Mouse (Mus musculus) midbrain, embryonic 14.5 days (tissue): ENCODE measurements around the gene Cmklr1. TPM values are rescaled to one million over a fixed set of nuclear protein-coding genes. Genes with fewer than 3 reads are reported as not detected.

Experiments used
- ATAC-seq: fragments of 200-750 bp; cut with Nextera tagmentation; 2 replicates; pipeline ENCODE4 v1.8.0; 2017; ENCODE audit warnings: moderate number of reproducible peaks, moderate library complexity; ENCODE audit not compliant: low FRiP score, low TSS enrichment
- DNase-seq: peaks from one replicate; pipeline ENCODE4 v3.0.0-alpha.2; 2015
- H3K27ac ChIP-seq: fragments of 300-500 bp; sonication (generic); replicated peaks from 2 replicates; pipeline ENCODE4 v1.5.1; 2014; ENCODE audit warnings: mild to moderate bottlenecking, low read depth, low read length, moderate library complexity
- H3K27me3 ChIP-seq: fragments of 300-500 bp; sonication (generic); 2 replicates; pipeline ENCODE4 v1.6.1; 2014; ENCODE audit warnings: low read length, control low read depth, mixed read lengths; ENCODE audit not compliant: control insufficient read depth, insufficient read depth
- H3K36me3 ChIP-seq: fragments of 300-500 bp; sonication (generic); 2 replicates; pipeline ENCODE4 v1.6.1; 2014; ENCODE audit warnings: low read length, control low read depth; ENCODE audit not compliant: control insufficient read depth, insufficient read depth
- H3K4me1 ChIP-seq: fragments of 300-500 bp; sonication (generic); 2 replicates; pipeline ENCODE4 v1.6.1; 2014; ENCODE audit warnings: mild to moderate bottlenecking, antibody characterized with exemption, low read length, control low read depth; ENCODE audit not compliant: control insufficient read depth, insufficient read depth
- H3K4me2 ChIP-seq: fragments of 300-500 bp; sonication (generic); 2 replicates; pipeline ENCODE4 v1.6.1; 2014; ENCODE audit warnings: mild to moderate bottlenecking, low read length, moderate library complexity
- H3K4me3 ChIP-seq: fragments of 300-500 bp; sonication (generic); replicated peaks from 2 replicates; pipeline ENCODE4 v1.5.1; 2014; ENCODE audit warnings: low read depth, low read length
- H3K9ac ChIP-seq: fragments of 300-500 bp; sonication (generic); replicated peaks from 2 replicates; pipeline ENCODE4 v1.6.1; 2014; ENCODE audit warnings: mild to moderate bottlenecking, low read length, moderate library complexity
- H3K9me3 ChIP-seq: fragments of 300-500 bp; sonication (generic); 2 replicates; pipeline ENCODE4 v1.6.1; 2016; ENCODE audit warnings: low read length, control low read depth, mixed read lengths; ENCODE audit not compliant: control insufficient read depth
- WGBS: fragments of 180-500 bp; shearing (Covaris S2); extraction: QIAGEN DNeasy Blood & Tissue Kit; methylation state at CpG from one replicate; pipeline ENCODE4 v1.1.7; 2014; 5-methylcytosine and 5-hydroxymethylcytosine counted together
- polyA plus RNA-seq: library from polyadenylated mRNA; unstranded; fragments of >200 nt; fragmentation: Nextera tagmentation; extraction: Ambion mirVana; gene quantifications from 2 replicates; pipeline ENCODE4 v1.2.1, GENCODE M21; 2014

Cmklr1 gene
- polyA plus RNA-seq: 1.2 and 2.1 TPM in 2 replicates

GRCm38 (mm10) chr5:113650035-113650865, at the start of gene Cmklr1:
Gene Cmklr1 (minus strand): TSS chr5:113650426.
- Histone ChIP-seq H3K9ac (no peak within 1 kb of the TSS; the same call in 1 of the 2 replicates), H3K9me3 (no peaks in the 10 kb centered on the region), H3K27me3 (peaks cover 8% of the 10 kb centered on the region; the same call in 1 of the 2 replicates), H3K4me3 (0 out of 2 replicates have a peak within 1 kb of the TSS, but pooled peaks have one; percentile 2), H3K4me1 (no peaks in the 10 kb centered on the region; the same call in 1 of the 2 replicates), H3K36me3 (no peaks in the 10 kb centered on the region), H3K27ac (no peak within 1 kb of the TSS), H3K4me2 (peak within 1 kb of the TSS; percentile 19; the same call in 1 of the 2 replicates)
- ATAC-seq (no peak), DNase-seq (no peak)
- WGBS: 9% methylated on average over 30 of the region's 30 CpGs

- no peak for ATAC-seq
- H3K4me3 ChIP-seq: no peak overlapping the region
- peak; percentile 53 for DNase-seq
- H3K36me3 ChIP-seq: no peaks in the 10 kb centered on the region
- no peak overlapping the region for H3K9ac ChIP-seq
- WGBS: 45% methylated on average over 5 of the region's 5 CpGs
- H3K4me2 ChIP-seq: no peak overlapping the region
- H3K27ac ChIP-seq: 0 out of 2 replicates have a peak overlapping the region, but pooled peaks have one; percentile 20
- H3K27me3 ChIP-seq: no peaks in the 10 kb centered on the region
- H3K9me3 ChIP-seq: no peaks in the 10 kb centered on the region
- H3K4me1 ChIP-seq: peaks cover 12% of the 10 kb centered on the region
Measured at GRCm38 (mm10) chr5:113694415-113694814, 44.2 kb upstream of the Cmklr1 start.

GRCm38 (mm10) chr5:113694000-113694399, 43.8 kb upstream of the Cmklr1 start:
- no peak overlapping the region for H3K4me2 ChIP-seq
- 57% methylated on average over 4 of the region's 4 CpGs for WGBS
- H3K9ac ChIP-seq: no peak overlapping the region
- no peak overlapping the region for H3K4me3 ChIP-seq
- H3K4me1 ChIP-seq: peaks cover 12% of the 10 kb centered on the region
- no peak for ATAC-seq
- DNase-seq: peak; percentile 23
- H3K9me3 ChIP-seq: no peaks in the 10 kb centered on the region
- H3K36me3 ChIP-seq: no peaks in the 10 kb centered on the region
- no peaks in the 10 kb centered on the region for H3K27me3 ChIP-seq
- 0 out of 2 replicates have a peak overlapping the region, but pooled peaks have one; percentile 20 for H3K27ac ChIP-seq

- peaks cover 12% of the 10 kb centered on the region for H3K4me1 ChIP-seq
- H3K36me3 ChIP-seq: no peaks in the 10 kb centered on the region
- ATAC-seq (no peak), DNase-seq (no peak)
- no peak overlapping the region for H3K4me2 ChIP-seq
- H3K9me3 ChIP-seq: no peaks in the 10 kb centered on the region
- no peaks in the 10 kb centered on the region for H3K27me3 ChIP-seq
- H3K27ac ChIP-seq: no peak overlapping the region
- WGBS: 89% methylated on average over 8 of the region's 8 CpGs
- H3K4me3 ChIP-seq: no peak overlapping the region
- no peak overlapping the region for H3K9ac ChIP-seq
Measured at GRCm38 (mm10) chr5:113693196-113693755, 43.0 kb upstream of the Cmklr1 start.

- H3K9me3 ChIP-seq: no peaks in the 10 kb centered on the region
- 93% methylated on average over 2 of the region's 2 CpGs for WGBS
- no peak overlapping the region for H3K9ac ChIP-seq
- no peak overlapping the region; the same call in 1 of the 2 replicates for H3K4me2 ChIP-seq
- no peaks in the 10 kb centered on the region for H3K36me3 ChIP-seq
- no peak for DNase-seq
- H3K27me3 ChIP-seq: no peaks in the 10 kb centered on the region
- no peak for ATAC-seq
- no peak overlapping the region for H3K4me3 ChIP-seq
- peaks cover 12% of the 10 kb centered on the region for H3K4me1 ChIP-seq
- H3K27ac ChIP-seq: peak overlapping the region; percentile 70
Measured at GRCm38 (mm10) chr5:113690866-113691265, 40.6 kb upstream of the Cmklr1 start.

- 27% methylated on average over 15 of the region's 15 CpGs for WGBS
- H3K9ac ChIP-seq: no peak overlapping the region
Measured at GRCm38 (mm10) chr5:113690069-113690548, 39.9 kb upstream of the Cmklr1 start.

GRCm38 (mm10) chr5:113687514-113687913, 37.3 kb upstream of the Cmklr1 start:
- no peak for ATAC-seq
- Histone ChIP-seq H3K4me2 (no peak overlapping the region), H3K4me3 (no peak overlapping the region), H3K36me3 (no peaks in the 10 kb centered on the region), H3K4me1 (peaks cover 12% of the 10 kb centered on the region), H3K9me3 (no peaks in the 10 kb centered on the region), H3K27ac (no peak overlapping the region), H3K9ac (no peak overlapping the region), H3K27me3 (no peaks in the 10 kb centered on the region)
- no peak for DNase-seq
- 82% methylated on average over 5 of the region's 5 CpGs for WGBS

More at GRCm38 (mm10) chr5:113690069-113690548, 39.9 kb upstream of the Cmklr1 start:
- peaks cover 12% of the 10 kb centered on the region for H3K4me1 ChIP-seq
- no peak overlapping the region for H3K4me3 ChIP-seq
- H3K9me3 ChIP-seq: no peaks in the 10 kb centered on the region
- ATAC-seq (peak; percentile 66; the same call in 1 of the 2 replicates), DNase-seq (peak; percentile 84)
- H3K4me2 ChIP-seq: peak overlapping the region; percentile 33
- no peaks in the 10 kb centered on the region for H3K36me3 ChIP-seq
- H3K27ac ChIP-seq: peak overlapping the region; percentile 70
- no peaks in the 10 kb centered on the region for H3K27me3 ChIP-seq

- ATAC-seq (no peak), DNase-seq (no peak)
- H3K9me3 ChIP-seq: no peaks in the 10 kb centered on the region
- 78% methylated on average over 5 of the region's 5 CpGs for WGBS
- no peak overlapping the region for H3K4me3 ChIP-seq
- H3K4me1 ChIP-seq: peaks cover 9% of the 10 kb centered on the region
- no peak overlapping the region for H3K27ac ChIP-seq
- no peak overlapping the region for H3K9ac ChIP-seq
- H3K36me3 ChIP-seq: no peaks in the 10 kb centered on the region
- no peak overlapping the region for H3K4me2 ChIP-seq
- H3K27me3 ChIP-seq: no peaks in the 10 kb centered on the region
Measured at GRCm38 (mm10) chr5:113685471-113685870, 35.2 kb upstream of the Cmklr1 start.
